Mouse (Mus musculus) heart, postnatal 14 days (tissue): ENCODE results near the gene Phb2. TPM values are rescaled to one million over a fixed set of nuclear protein-coding genes. Genes with fewer than 3 reads are reported as not detected.

Experiments
- microRNA-seq, 2 experiments: library from miRNA; unstranded; fragments of <30 nt; microRNA quantifications; one replicate each; pipeline ENCODE4 v1.2.0; 2021 to 2022
- total RNA-seq, 2 experiments: library from RNA; stranded (reverse); gene quantifications; 2 replicates each; pipeline ENCODE4 v1.2.3; 2021

Phb2 gene
- total RNA-seq, 2 experiments from 2014 or later = 326 to 358 TPM

Small RNAs within 50 kb of the gene (microRNA-seq; reads per million reads assigned to microRNA genes)
- gene Mir141 = 1.2 to 33.9 reads per million in 2 experiments
- 22.3 to 533 reads per million in 2 experiments for gene Mir200c

Other genes starting within 250 kb of the Phb2 start
- 1 to 10 TPM in 1 of 2 experiments, under 1 TPM in 1; 0.24 to 1.5 TPM for gene Clstn3, start 247.5 kb upstream of the Phb2 start, total RNA-seq
- gene C1rl, start 219.2 kb upstream of the Phb2 start, total RNA-seq = 1 to 10 TPM in 1 of 2 experiments, under 1 TPM in 1; 0.90 to 1.1 TPM
- 10 to 100 TPM in 1 of 2 experiments, 1 to 10 TPM in 1; 8.8 to 10.8 TPM for gene C1ra, start 199.9 kb upstream of the Phb2 start, total RNA-seq
- 10 to 100 TPM; 25.3 to 25.6 TPM for gene C1s1, start 170.0 kb upstream of the Phb2 start, total RNA-seq
- 1 to 10 TPM; 1.1 to 1.5 TPM for gene C1rb, start 142.0 kb upstream of the Phb2 start, total RNA-seq
- gene C1s2, start 76.3 kb upstream of the Phb2 start, total RNA-seq = under 1 TPM; 0.41 to 0.65 TPM
- gene Lpcat3, start 49.3 kb upstream of the Phb2 start, total RNA-seq = 10 to 100 TPM; 54.0 to 56.7 TPM
- gene Emg1, start 158 bp upstream of the Phb2 start, total RNA-seq = 10 to 100 TPM; 58.8 to 68.4 TPM
- gene Ptpn6, start 26.4 kb downstream of the Phb2 start, total RNA-seq = 1 to 10 TPM; 4.2 to 8.5 TPM
- 100 to 1,000 TPM; 323 to 327 TPM for gene Grcc10, start 29.0 kb downstream of the Phb2 start, total RNA-seq
- 1 to 10 TPM in 1 of 2 experiments, not detected in 1; 1.5 TPM for gene Gm45234, start 43.7 kb downstream of the Phb2 start, total RNA-seq
- 10 to 100 TPM; 48.1 to 48.9 TPM for gene Atn1, start 44.2 kb downstream of the Phb2 start, total RNA-seq
- gene Eno2, start 57.3 kb downstream of the Phb2 start, total RNA-seq = 1 to 10 TPM; 2.6 to 4.0 TPM
- gene Lrrc23, start 67.4 kb downstream of the Phb2 start, total RNA-seq = 1 to 10 TPM in 1 of 2 experiments, under 1 TPM in 1; 0.51 to 1.0 TPM
- 1 to 10 TPM; 3.2 to 3.5 TPM for gene Spsb2, start 96.3 kb downstream of the Phb2 start, total RNA-seq
- gene Tpi1, start 102.0 kb downstream of the Phb2 start, total RNA-seq = 100 to 1,000 TPM; 772 to 817 TPM
- 10 to 100 TPM; 78.2 TPM for gene Usp5, start 117.1 kb downstream of the Phb2 start, total RNA-seq
- 1 to 10 TPM; 3.5 to 9.6 TPM for gene Cdca3, start 117.2 kb downstream of the Phb2 start, total RNA-seq
- gene Gnb3, start 127.9 kb downstream of the Phb2 start, total RNA-seq = 1 to 10 TPM; 2.8 to 3.3 TPM
- gene P3h3, start 145.4 kb downstream of the Phb2 start, total RNA-seq = 10 to 100 TPM; 17.9 to 19.5 TPM
- gene Gpr162, start 151.6 kb downstream of the Phb2 start, total RNA-seq = 1 to 10 TPM; 1.8 to 2.4 TPM
- 10 to 100 TPM in 1 of 2 experiments, 1 to 10 TPM in 1; 1.2 to 12.3 TPM for gene Cd4, start 175.9 kb downstream of the Phb2 start, total RNA-seq
- under 1 TPM; 0.62 to 0.80 TPM for gene Lag3, start 199.4 kb downstream of the Phb2 start, total RNA-seq
- gene Ptms, start 207.8 kb downstream of the Phb2 start, total RNA-seq = 100 to 1,000 TPM; 369 to 378 TPM
- 100 to 1,000 TPM; 214 to 217 TPM for gene Mlf2, start 219.1 kb downstream of the Phb2 start, total RNA-seq